ENCODE assay signal across 20 mouse cellular contexts in genomic region chr3:97661206-97661605, GRCm38 (mm10). TPM values are rescaled to one million over a fixed set of nuclear protein-coding genes. Genes with fewer than 3 reads are reported as not detected.
DNase-seq lines count a peak whose midpoint lies in the region.
"Had no signal": no experiment of that assay in that cellular context is flagged by ENCODE, and none has a peak within 500 bp of the region (broad histone marks: within the 10 kb centered on the region; RNA-seq: fewer than 3 reads in every experiment).

No protein-coding gene starts in this region.

- WGBS in heart, embryonic 10.5 days = 57% methylated on average over 8 of the region's 8 CpGs

- H3K27ac ChIP-seq in heart, embryonic 10.5 days = no peak overlapping the region
- H3K27ac ChIP-seq: hindbrain, embryonic 14.5 days; liver, embryonic 15.5 days; midbrain, embryonic 15.5 days; neural tube, embryonic 13.5 days; stomach, embryonic 15.5 days had no signal

- H3K4me3 ChIP-seq in heart, embryonic 10.5 days = no peak overlapping the region
- H3K4me3 ChIP-seq: heart, adult 2 months; liver, embryonic 15.5 days; midbrain, embryonic 15.5 days; neural tube, embryonic 13.5 days; stomach, embryonic 15.5 days had no signal

- H3K27me3 ChIP-seq in heart, embryonic 10.5 days (ENCODE audit: insufficient read depth, poor library complexity, severe bottlenecking) = no peaks in the 10 kb centered on the region
- no peaks in the 10 kb centered on the region for H3K27me3 ChIP-seq in splenic B cell, adult 2 months (ENCODE audit: control insufficient read depth, insufficient read depth, low read length, poor library complexity, severe bottlenecking)
- H3K27me3 ChIP-seq: liver, embryonic 15.5 days; midbrain, embryonic 15.5 days; neural tube, embryonic 13.5 days; Patski; stomach, embryonic 15.5 days had no signal

- H3K36me3 ChIP-seq in heart, embryonic 10.5 days = peaks cover 30% of the 10 kb centered on the region
- H3K36me3 ChIP-seq in splenic B cell, adult 2 months (ENCODE audit: control insufficient read depth, insufficient read depth, low read length, poor library complexity, severe bottlenecking) = peaks cover 8% of the 10 kb centered on the region
- H3K36me3 ChIP-seq: stomach, embryonic 15.5 days had no signal

- no peaks in the 10 kb centered on the region for H3K9me3 ChIP-seq in heart, embryonic 10.5 days
- H3K9me3 ChIP-seq: liver, embryonic 15.5 days; midbrain, embryonic 15.5 days; neural tube, embryonic 13.5 days; stomach, embryonic 15.5 days had no signal

- DNase-seq in heart, adult 11 months = peak; percentile 93
- DNase-seq in heart, embryonic 10.5 days (ENCODE audit: low spot score) = no peak
- DNase-seq in ovary, adult 18-20 months (ENCODE audit: low spot score) = peak; percentile 53
- no peak for DNase-seq in ovary, postnatal 10 days (ENCODE audit: low spot score)
- DNase-seq in brain, adult 2 months (ENCODE audit: low read depth, low spot score) = peak; percentile 41
- DNase-seq in splenic B cell, adult 2 months (ENCODE audit: low read depth, low spot score) = peak; percentile 55
- no peak for DNase-seq in urinary bladder, postnatal 36 days (ENCODE audit: low spot score in 2 of 2)
- DNase-seq: cerebellum, adult 9-11 months; kidney, adult 2 months; kidney, postnatal 4 days; left cerebral cortex, postnatal 4 days; lung, postnatal 4 days; thymus, postnatal 36 days had no signal

- H3K4me1 ChIP-seq in heart, embryonic 10.5 days = peaks cover 38% of the 10 kb centered on the region

RNA-seq across cellular contexts. Expression of gene Prkab2, which starts 3.2 kb away (rescaled TPM):
- 16.2 and 25.6 TPM in 2 replicates for polyA plus RNA-seq in heart, embryonic 10.5 days (2016; fragmentation: Nextera tagmentation; extraction: Ambion mirVana)

RNA-seq across cellular contexts. Expression of gene Gm17651, which starts 13.3 kb away (rescaled TPM):
- polyA plus RNA-seq in heart, embryonic 10.5 days (2016; fragmentation: Nextera tagmentation; extraction: Ambion mirVana) = not detected in 2 replicates
- polyA plus RNA-seq: heart, adult 2 months; hindbrain, embryonic 14.5 days; kidney, adult 2 months; liver, embryonic 15.5 days; midbrain, embryonic 15.5 days; neural tube, embryonic 13.5 days; Patski; stomach, embryonic 15.5 days had no signal

RNA-seq across cellular contexts. Expression of gene Fmo5, which starts 32.6 kb away (rescaled TPM):
- 1.9 and 3.2 TPM in 2 replicates for polyA plus RNA-seq in heart, embryonic 10.5 days (2016; fragmentation: Nextera tagmentation; extraction: Ambion mirVana)

RNA-seq across cellular contexts. Expression of gene Chd1l, which starts 51.2 kb away (rescaled TPM):
- 21.7 and 22.8 TPM in 2 replicates for polyA plus RNA-seq in heart, embryonic 10.5 days (2016; fragmentation: Nextera tagmentation; extraction: Ambion mirVana)

Comparison
In these comparisons a context has a peak if more than half of its experiments do, and no peak if none do; other contexts are left out.
1. DNase-seq: peak in heart, adult 11 months (single experiment), ovary, adult 18-20 months (single experiment), brain, adult 2 months (single experiment) and splenic B cell, adult 2 months (single experiment); none in heart, embryonic 10.5 days (single experiment), ovary, postnatal 10 days (single experiment) and urinary bladder, postnatal 36 days (0 of 2).